Mouse (Mus musculus) myocyte (in vitro differentiated cells): ENCODE results near the gene Slc39a13. TPM values are rescaled to one million over a fixed set of nuclear protein-coding genes. Genes with fewer than 3 reads are reported as not detected.
A peak's percentile ranks its signal among the peaks of the same experiment; 100 is the strongest.

Source experiments
- H3K27me3 ChIP-seq: one replicate; pipeline ENCODE4 v1.6.1; 2011; ENCODE audit not compliant: control insufficient read depth, insufficient read depth, insufficient read length
- H3K36me3 ChIP-seq: one replicate; pipeline ENCODE4 v1.6.1; 2011; ENCODE audit not compliant: control insufficient read depth, insufficient read depth
- H3K4me2 ChIP-seq: one replicate; pipeline ENCODE4 v1.6.1; 2011; ENCODE audit warnings: low read depth, control low read depth
- H3K4me3 ChIP-seq: one replicate; pipeline ENCODE4 v1.5.1; 2011; ENCODE audit warnings: mild to moderate bottlenecking, control low read depth, moderate library complexity
- H3K79me2 ChIP-seq: one replicate; pipeline ENCODE4 v1.6.1; 2011; ENCODE audit not compliant: control insufficient read depth, insufficient read depth
- H3ac ChIP-seq: one replicate; pipeline ENCODE4 v1.6.1; 2011; ENCODE audit not compliant: control insufficient read depth, insufficient read length
- CEBPB ChIP-seq: IDR thresholded peaks from 2 replicates; pipeline ENCODE4 v1.6.1; 2011; ENCODE audit warnings: mild to moderate bottlenecking, moderate library complexity; ENCODE audit not compliant: poor library complexity, insufficient read depth, severe bottlenecking
- E2F4 ChIP-seq: IDR thresholded peaks from one replicate; pipeline ENCODE4 v1.6.1; 2011; ENCODE audit warnings: mild to moderate bottlenecking, control low read depth, moderate library complexity; ENCODE audit not compliant: insufficient read depth
- MAX ChIP-seq: IDR thresholded peaks from one replicate; pipeline ENCODE4 v1.6.1; 2011; ENCODE audit warnings: low read depth, mild to moderate bottlenecking, control low read depth
- MYOD1 ChIP-seq, 3 experiments: IDR thresholded peaks; one replicate each; pipeline ENCODE4 v1.6.1; 2011; ENCODE audit warnings: control low read depth in 2 of 3, low read depth in 2 of 3, mild to moderate bottlenecking in 2 of 3, moderate library complexity in 1 of 3; ENCODE audit not compliant: insufficient read length in 2 of 3, control insufficient read depth in 1 of 3
- MYOG ChIP-seq, 3 experiments: IDR thresholded peaks; one replicate each; pipeline ENCODE4 v1.6.1; 2011; ENCODE audit warnings: control low read depth in 2 of 3, low read depth in 2 of 3, mild to moderate bottlenecking in 2 of 3; ENCODE audit not compliant: insufficient read length in 2 of 3, control insufficient read depth in 1 of 3, insufficient read depth in 1 of 3
- POLR2A ChIP-seq: IDR thresholded peaks from one replicate; pipeline ENCODE4 v1.6.1; 2011; ENCODE audit warnings: low read depth, mild to moderate bottlenecking, control low read depth, moderate library complexity; ENCODE audit not compliant: insufficient read length
- POLR2AphosphoS2 ChIP-seq: IDR thresholded peaks from one replicate; pipeline ENCODE4 v1.6.1; 2011; ENCODE audit warnings: low read depth, control low read depth; ENCODE audit not compliant: insufficient read length
- REST ChIP-seq: IDR thresholded peaks from one replicate; pipeline ENCODE4 v1.6.1; 2011; ENCODE audit warnings: mild to moderate bottlenecking, control low read depth, moderate library complexity; ENCODE audit not compliant: insufficient read depth, insufficient read length
- SRF ChIP-seq: IDR thresholded peaks from one replicate; pipeline ENCODE4 v1.6.1; 2011; ENCODE audit warnings: low read depth; ENCODE audit not compliant: control insufficient read depth, insufficient read length
- TCF12 ChIP-seq: IDR thresholded peaks from one replicate; pipeline ENCODE4 v1.6.1; 2011; ENCODE audit warnings: mild to moderate bottlenecking, control low read depth; ENCODE audit not compliant: poor library complexity, insufficient read depth, severe bottlenecking
- TCF3 ChIP-seq: IDR thresholded peaks from one replicate; pipeline ENCODE4 v1.6.1; 2011; ENCODE audit warnings: low read depth, control low read depth; ENCODE audit not compliant: insufficient read length
- USF1 ChIP-seq: IDR thresholded peaks from one replicate; pipeline ENCODE4 v1.6.1; 2011; ENCODE audit warnings: low read depth, mild to moderate bottlenecking, control low read depth, moderate library complexity
- polyA plus RNA-seq: library from polyadenylated mRNA; unstranded; fragments of >200 nt; fragmentation: generic; extraction: Trizol; gene quantifications from one replicate; pipeline ENCODE4 v1.2.1, GENCODE M21; 2012; ENCODE audit warnings: missing spikeins

Gene Slc39a13
- polyA plus RNA-seq, 1 experiment: 41.1 TPM

- Histone ChIP-seq H3K4me3 (peak overlapping the region; percentile 18), H3ac (peak overlapping the region; percentile 3), H3K27me3 (no peaks in the 10 kb centered on the region), H3K36me3 (peaks cover 16% of the 10 kb centered on the region), H3K79me2 (no peaks in the 10 kb centered on the region), H3K4me2 (peak overlapping the region; percentile 76)
- no peak for TF ChIP-seq REST
- TF ChIP-seq MYOG (IDR thresholded peaks at IDR 0.05; ENCODE audit: control insufficient read depth in 1 of 3, insufficient read depth in 1 of 3, insufficient read length in 2 of 3, low read depth in 2 of 3): peak; percentile 17 to 78 (median 45)
- no peak for TF ChIP-seq USF1
- peak; percentile 70 for TF ChIP-seq TCF12
- peak; percentile 91 for TF ChIP-seq POLR2AphosphoS2
- TF ChIP-seq CEBPB: 0 out of 2 replicates have a peak, but pooled peaks have one; percentile 16
- peak in 2 of 3 experiments; percentile 50 to 77 for TF ChIP-seq MYOD1 (IDR thresholded peaks at IDR 0.05; ENCODE audit: control insufficient read depth in 1 of 3, insufficient read length in 2 of 3, low read depth in 2 of 3)
- peak; percentile 68 for TF ChIP-seq POLR2A
These were observed 8.3 kb downstream of the Slc39a13 start for GRCm38 (mm10) chr2:91061849-91062481.

GRCm38 (mm10) chr2:91060544-91061355, 9.5 kb downstream of the Slc39a13 start:
- no peak overlapping the region for H3K4me3 ChIP-seq
- peaks cover under 1% of the 10 kb centered on the region for H3K79me2 ChIP-seq
- H3K36me3 ChIP-seq: peaks cover 21% of the 10 kb centered on the region
- H3ac ChIP-seq: no peak overlapping the region
- TF ChIP-seq MAX (no peak), E2F4 (no peak), POLR2A (no peak), POLR2AphosphoS2 (peak; percentile 68), USF1 (no peak), MYOG (IDR thresholded peaks at IDR 0.05; ENCODE audit: control insufficient read depth in 1 of 3, insufficient read depth in 1 of 3, insufficient read length in 2 of 3, low read depth in 2 of 3) (peak; percentile 90 to 98 (median 95)), TCF12 (peak; percentile 72), MYOD1 (IDR thresholded peaks at IDR 0.05; ENCODE audit: control insufficient read depth in 1 of 3, insufficient read length in 2 of 3, low read depth in 2 of 3) (peak; percentile 84 to 96 (median 93)), REST (no peak), SRF (no peak), CEBPB (no peak), TCF3 (peak; percentile 78)
- no peaks in the 10 kb centered on the region for H3K27me3 ChIP-seq
- H3K4me2 ChIP-seq: peak overlapping the region; percentile 54

DNA sequence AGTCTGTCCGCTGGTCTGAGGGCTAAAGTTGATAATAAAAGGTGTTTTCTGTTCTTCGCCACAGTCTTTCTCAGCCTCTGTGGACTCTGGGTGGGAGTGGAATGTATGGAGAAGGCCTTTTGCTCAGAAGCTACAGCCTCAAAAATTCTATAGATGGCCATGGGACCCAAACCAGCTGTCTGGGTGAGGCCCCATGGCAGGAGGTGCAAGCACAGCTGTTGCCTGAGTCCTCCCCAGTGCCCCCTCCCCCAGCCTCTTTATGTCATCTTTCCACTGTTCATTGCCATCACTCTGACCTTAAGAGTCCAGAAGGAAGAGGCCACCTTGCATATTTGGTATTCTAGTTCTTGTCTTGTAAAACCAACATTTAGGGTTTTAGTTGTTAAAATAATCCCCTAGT, 10.8 kb downstream of the Slc39a13 start:
- TF ChIP-seq SRF: no peak
- peak; percentile 80 for TF ChIP-seq TCF3
- no peak for TF ChIP-seq CEBPB
- no peak for TF ChIP-seq MAX
- peak; percentile 52 to 98 (median 91) for TF ChIP-seq MYOG (IDR thresholded peaks at IDR 0.05; ENCODE audit: control insufficient read depth in 1 of 3, insufficient read depth in 1 of 3, insufficient read length in 2 of 3, low read depth in 2 of 3)
- TF ChIP-seq REST: no peak
- TF ChIP-seq POLR2A: no peak
- peak; percentile 80 for TF ChIP-seq TCF12
- TF ChIP-seq USF1: no peak
- TF ChIP-seq MYOD1 (IDR thresholded peaks at IDR 0.05; ENCODE audit: control insufficient read depth in 1 of 3, insufficient read length in 2 of 3, low read depth in 2 of 3): peak; percentile 36 to 94 (median 91)
- no peak for TF ChIP-seq POLR2AphosphoS2
- TF ChIP-seq E2F4: no peak
- no peak overlapping the region for H3ac ChIP-seq
- H3K4me2 ChIP-seq: peak overlapping the region; percentile 18
- H3K4me3 ChIP-seq: no peak overlapping the region
- peaks cover 15% of the 10 kb centered on the region for H3K79me2 ChIP-seq
- H3K36me3 ChIP-seq: peaks cover 30% of the 10 kb centered on the region
- no peaks in the 10 kb centered on the region for H3K27me3 ChIP-seq

GRCm38 (mm10) chr2:91058435-91058834, 11.8 kb downstream of the Slc39a13 start:
- Histone ChIP-seq H3K27me3 (no peaks in the 10 kb centered on the region), H3K4me2 (peak overlapping the region; percentile 18), H3K4me3 (no peak overlapping the region), H3ac (no peak overlapping the region), H3K36me3 (peaks cover 30% of the 10 kb centered on the region), H3K79me2 (peaks cover 19% of the 10 kb centered on the region)
- peak; percentile 33 for TF ChIP-seq POLR2A
- TF ChIP-seq POLR2AphosphoS2: peak; percentile 50
- TF ChIP-seq CEBPB: no peak
- TF ChIP-seq TCF12: no peak
- peak in 1 of 3 experiments; percentile 39 for TF ChIP-seq MYOG (IDR thresholded peaks at IDR 0.05; ENCODE audit: control insufficient read depth in 1 of 3, insufficient read depth in 1 of 3, insufficient read length in 2 of 3, low read depth in 2 of 3)
- TF ChIP-seq TCF3: no peak
- peak; percentile 94 for TF ChIP-seq USF1
- peak in 1 of 3 experiments; percentile 33 for TF ChIP-seq MYOD1 (IDR thresholded peaks at IDR 0.05; ENCODE audit: control insufficient read depth in 1 of 3, insufficient read length in 2 of 3, low read depth in 2 of 3)
